Mouse (Mus musculus): Measurements from ENCODE around the gene Dapk2. TPM values are rescaled to one million over a fixed set of nuclear protein-coding genes. Genes with fewer than 3 reads are reported as not detected.

Gene Dapk2
- polyA plus RNA-seq, 1 experiment from 2014 or later, result 5.3 TPM

- Histone ChIP-seq H3K27me3 (replicated peaks; ENCODE audit: low read depth, poor library complexity, severe bottlenecking) (no peaks in the 10 kb centered on the region), H3K27ac (replicated peaks) (no peak overlapping the region)
- WGBS, result 69% methylated on average over 5 of the region's 5 CpGs
These were observed 67.9 kb downstream of the Dapk2 start for GRCm38 (mm10) chr9:66225737-66226485.

DNA sequence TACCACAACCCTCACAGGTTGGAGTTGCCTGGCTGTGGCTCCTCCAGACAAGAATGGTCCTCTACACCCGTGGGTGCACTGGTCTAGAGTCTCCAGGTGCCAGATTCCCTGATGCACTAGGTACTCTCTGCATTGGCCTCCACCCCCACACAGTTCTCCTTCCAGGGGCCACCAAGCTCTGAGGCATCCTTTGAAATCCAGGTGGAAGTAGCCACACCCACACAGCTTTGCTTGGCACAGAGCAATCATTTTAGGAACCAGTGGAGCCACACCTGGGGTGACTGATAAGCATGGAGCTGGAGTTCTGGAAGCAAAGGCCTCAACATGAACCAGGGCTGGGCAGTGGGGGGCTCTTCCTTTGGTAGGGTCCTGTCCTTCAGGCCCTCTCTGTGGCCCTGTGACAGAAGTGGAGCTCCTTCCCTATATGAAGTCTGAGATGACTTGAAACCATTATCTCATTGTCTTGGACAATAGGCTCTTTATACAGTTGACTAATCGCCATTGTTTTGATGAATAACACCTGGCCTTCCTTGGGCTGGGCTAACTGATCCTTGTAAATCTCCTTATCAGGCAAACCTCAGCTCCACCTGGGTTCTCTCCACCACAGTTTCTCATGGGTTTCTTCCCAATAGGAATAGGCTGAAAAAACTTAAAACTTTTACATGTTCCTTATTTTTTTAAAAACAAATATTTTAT is 70.6 kb downstream of the Dapk2 start:
- Histone ChIP-seq H3K27me3 (replicated peaks; ENCODE audit: low read depth, poor library complexity, severe bottlenecking) (no peaks in the 10 kb centered on the region), H3K9me3 (no peaks in the 10 kb centered on the region), H3K4me1 (no peaks in the 10 kb centered on the region), H3K4me3 (no peak overlapping the region), H3K36me3 (replicated peaks) (no peaks in the 10 kb centered on the region), H3K27ac (replicated peaks) (no peak overlapping the region)
- WGBS, result 60% methylated on average over 2 of the region's 2 CpGs
- no peak for DNase-seq (ENCODE audit: low spot score)

More at GRCm38 (mm10) chr9:66225737-66226485, 67.9 kb downstream of the Dapk2 start:
- H3K9me3 ChIP-seq, result no peaks in the 10 kb centered on the region
- no peaks in the 10 kb centered on the region for H3K36me3 ChIP-seq (replicated peaks)
- H3K4me1 ChIP-seq, result no peaks in the 10 kb centered on the region
- DNase-seq (ENCODE audit: low spot score), result no peak
- no peak overlapping the region for H3K4me3 ChIP-seq

- Histone ChIP-seq H3K27me3 (replicated peaks; ENCODE audit: low read depth, poor library complexity, severe bottlenecking) (no peaks in the 10 kb centered on the region), H3K4me3 (no peak overlapping the region), H3K4me1 (no peaks in the 10 kb centered on the region), H3K27ac (replicated peaks) (no peak overlapping the region), H3K9me3 (no peaks in the 10 kb centered on the region), H3K36me3 (replicated peaks) (no peaks in the 10 kb centered on the region)
- WGBS, result 84% methylated on average over 7 of the region's 7 CpGs
- no peak for DNase-seq (ENCODE audit: low spot score)
These were observed 73.9 kb downstream of the Dapk2 start for GRCm38 (mm10) chr9:66231820-66232479.

DNA sequence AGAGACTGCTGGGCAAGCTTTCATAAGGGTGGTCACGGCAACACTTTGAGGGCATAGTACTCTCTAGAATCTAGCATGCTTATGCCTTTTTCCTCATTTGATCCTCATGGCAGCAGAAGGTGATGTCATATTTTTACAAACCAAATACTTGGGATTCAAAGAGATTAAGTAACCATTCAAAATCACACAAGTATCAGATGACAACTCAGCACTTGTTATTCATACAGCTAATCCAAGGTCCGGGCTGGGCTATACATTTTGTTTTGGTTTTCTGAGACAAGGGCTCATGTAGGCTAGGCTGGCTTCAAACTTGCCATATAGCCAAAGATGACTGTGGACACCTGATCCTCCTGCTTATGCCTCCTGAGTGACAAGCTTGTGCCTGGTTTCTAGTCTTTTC is 78.6 kb downstream of the Dapk2 start:
- no peak overlapping the region for H3K4me3 ChIP-seq
- H3K9me3 ChIP-seq, result no peaks in the 10 kb centered on the region
- no peaks in the 10 kb centered on the region for H3K36me3 ChIP-seq (replicated peaks)
- no peaks in the 10 kb centered on the region for H3K27me3 ChIP-seq (replicated peaks; ENCODE audit: low read depth, poor library complexity, severe bottlenecking)
- H3K4me1 ChIP-seq, result peaks cover 22% of the 10 kb centered on the region
- WGBS, result 73% methylated on average over 2 of the region's 2 CpGs
- DNase-seq (ENCODE audit: low spot score), result no peak
- H3K27ac ChIP-seq (replicated peaks), result no peak overlapping the region

- H3K27me3 ChIP-seq (replicated peaks; ENCODE audit: low read depth, poor library complexity, severe bottlenecking), result no peaks in the 10 kb centered on the region
- DNase-seq (ENCODE audit: low spot score), result no peak
- H3K36me3 ChIP-seq (replicated peaks), result no peaks in the 10 kb centered on the region
- peaks cover 23% of the 10 kb centered on the region for H3K4me1 ChIP-seq
- no peaks in the 10 kb centered on the region for H3K9me3 ChIP-seq
- 81% methylated on average over 1 of the region's 1 CpGs for WGBS
- no peak overlapping the region for H3K27ac ChIP-seq (replicated peaks)
- no peak overlapping the region for H3K4me3 ChIP-seq
These were observed 79.7 kb downstream of the Dapk2 start for GRCm38 (mm10) chr9:66237742-66238141.

- Histone ChIP-seq H3K36me3 (replicated peaks) (no peaks in the 10 kb centered on the region), H3K27me3 (replicated peaks; ENCODE audit: low read depth, poor library complexity, severe bottlenecking) (no peaks in the 10 kb centered on the region), H3K27ac (replicated peaks) (no peak overlapping the region), H3K9me3 (no peaks in the 10 kb centered on the region), H3K4me3 (no peak overlapping the region), H3K4me1 (peaks cover 28% of the 10 kb centered on the region)
- 63% methylated on average over 7 of the region's 7 CpGs for WGBS
- no peak for DNase-seq (ENCODE audit: low spot score)
These were observed 81.2 kb downstream of the Dapk2 start for GRCm38 (mm10) chr9:66239173-66239572.

DNA sequence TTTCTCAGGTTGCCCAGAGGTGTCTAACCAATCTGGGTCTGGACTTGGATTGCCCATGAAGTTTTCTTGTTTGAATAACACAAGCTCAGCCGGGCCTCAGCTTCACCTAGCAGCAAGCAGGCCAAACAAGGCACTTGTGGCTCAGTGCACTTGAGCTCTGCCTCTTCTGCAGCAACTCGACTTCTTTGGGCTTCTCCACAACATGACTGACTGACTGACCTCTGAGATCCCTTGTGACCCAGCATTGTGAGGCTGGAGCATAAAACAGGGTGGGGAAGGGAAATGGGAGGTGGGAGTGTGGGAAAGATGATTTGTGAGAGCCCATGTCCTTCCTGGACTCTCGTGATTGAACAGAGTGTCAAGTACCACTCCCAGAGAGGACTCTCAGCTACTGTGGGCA is 81.7 kb downstream of the Dapk2 start:
- Histone ChIP-seq H3K4me1 (peaks cover 28% of the 10 kb centered on the region), H3K9me3 (no peaks in the 10 kb centered on the region), H3K27ac (replicated peaks) (no peak overlapping the region), H3K27me3 (replicated peaks; ENCODE audit: low read depth, poor library complexity, severe bottlenecking) (no peaks in the 10 kb centered on the region), H3K36me3 (replicated peaks) (no peaks in the 10 kb centered on the region), H3K4me3 (no peak overlapping the region)
- WGBS, result 76% methylated on average over 3 of the region's 3 CpGs
- no peak for DNase-seq (ENCODE audit: low spot score)

DNA sequence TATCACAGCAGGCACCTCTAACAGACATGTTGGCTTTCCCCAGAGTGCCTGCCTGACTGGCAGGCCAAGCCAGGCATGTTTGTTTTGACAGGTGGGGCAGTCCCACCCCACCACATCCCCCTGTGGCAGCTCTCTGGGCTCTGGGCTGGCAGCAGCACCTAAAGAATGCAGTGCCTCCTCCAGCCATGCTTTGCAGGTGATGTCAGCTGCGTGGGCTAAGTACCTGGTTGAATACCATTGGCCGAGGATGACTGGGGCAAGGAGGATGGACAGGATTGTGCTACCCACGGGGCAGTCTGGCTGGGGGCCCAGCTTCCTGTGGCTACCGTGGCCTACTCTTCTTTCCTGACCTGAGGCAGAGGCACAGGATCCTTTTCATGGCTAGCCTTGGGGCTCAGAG is 82.5 kb downstream of the Dapk2 start:
- H3K27ac ChIP-seq (replicated peaks), result peak overlapping the region; percentile 54
- DNase-seq (ENCODE audit: low spot score), result no peak
- no peaks in the 10 kb centered on the region for H3K9me3 ChIP-seq
- 40% methylated on average over 4 of the region's 4 CpGs for WGBS
- H3K27me3 ChIP-seq (replicated peaks; ENCODE audit: low read depth, poor library complexity, severe bottlenecking), result no peaks in the 10 kb centered on the region
- peaks cover 30% of the 10 kb centered on the region for H3K4me1 ChIP-seq
- H3K4me3 ChIP-seq, result no peak overlapping the region
- no peaks in the 10 kb centered on the region for H3K36me3 ChIP-seq (replicated peaks)

GRCm38 (mm10) chr9:66240991-66241390 is 83.0 kb downstream of the Dapk2 start:
- no peaks in the 10 kb centered on the region for H3K9me3 ChIP-seq
- DNase-seq (ENCODE audit: low spot score), result peak; percentile 37
- H3K36me3 ChIP-seq (replicated peaks), result no peaks in the 10 kb centered on the region
- WGBS, result 45% methylated on average over 3 of the region's 3 CpGs
- H3K27me3 ChIP-seq (replicated peaks; ENCODE audit: low read depth, poor library complexity, severe bottlenecking), result no peaks in the 10 kb centered on the region
- 0 out of 2 replicates have a peak overlapping the region, but pooled peaks have one; percentile 54 for H3K27ac ChIP-seq (replicated peaks)
- no peak overlapping the region for H3K4me3 ChIP-seq
- peaks cover 35% of the 10 kb centered on the region for H3K4me1 ChIP-seq

DNA sequence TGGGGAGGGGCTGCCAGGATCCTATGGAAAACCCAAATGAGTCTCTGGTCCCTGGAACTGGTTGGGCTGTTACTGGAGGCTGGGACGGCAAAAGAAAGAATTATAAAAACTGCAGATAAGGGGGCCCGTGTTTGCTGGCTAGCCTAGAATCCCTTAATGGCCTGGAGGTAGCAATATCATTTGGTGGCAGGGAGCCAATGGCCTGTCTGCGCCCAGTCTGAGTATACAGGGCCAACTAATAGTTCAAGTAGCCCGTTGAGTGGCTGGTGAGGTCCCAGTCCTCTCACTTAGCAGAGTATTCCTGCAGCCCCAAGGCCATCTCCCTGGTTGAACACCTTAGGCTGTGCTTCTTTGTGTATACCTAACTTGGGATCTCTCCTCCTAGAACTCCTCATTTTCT is 83.7 kb downstream of the Dapk2 start:
- WGBS, result 92% methylated on average over 4 of the region's 4 CpGs
- H3K4me3 ChIP-seq, result no peak overlapping the region

DNA sequence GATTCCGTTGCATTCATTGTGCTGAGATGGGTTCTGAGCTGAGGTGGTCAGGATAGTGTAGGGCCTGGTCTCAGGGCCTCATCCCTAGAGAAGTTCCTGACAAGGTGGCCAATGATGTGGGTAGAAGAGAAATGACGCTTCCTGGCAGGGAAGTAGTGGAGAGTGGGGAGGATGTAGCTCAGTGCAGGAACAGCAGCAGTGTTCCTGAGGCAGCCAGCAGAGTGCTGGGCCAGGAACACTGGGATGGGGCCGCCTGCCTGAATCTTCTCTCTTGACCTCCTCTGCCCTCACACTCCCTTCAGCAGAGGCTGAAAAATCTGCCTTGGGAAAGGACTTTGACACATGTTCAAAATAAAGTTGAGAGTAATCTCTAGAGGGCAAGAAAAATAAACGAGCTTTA is 85.2 kb downstream of the Dapk2 start:
- no peaks in the 10 kb centered on the region for H3K9me3 ChIP-seq
- no peak overlapping the region for H3K4me3 ChIP-seq
- no peak for DNase-seq (ENCODE audit: low spot score)
- no peaks in the 10 kb centered on the region for H3K36me3 ChIP-seq (replicated peaks)
- H3K4me1 ChIP-seq, result peaks cover 34% of the 10 kb centered on the region
- H3K27me3 ChIP-seq (replicated peaks; ENCODE audit: low read depth, poor library complexity, severe bottlenecking), result no peaks in the 10 kb centered on the region
- no peak overlapping the region; the same call in 1 of the 2 replicates for H3K27ac ChIP-seq (replicated peaks)
- 59% methylated on average over 4 of the region's 4 CpGs for WGBS

More for the DNA sequence above, 83.7 kb downstream of the Dapk2 start:
- Histone ChIP-seq H3K36me3 (replicated peaks) (no peaks in the 10 kb centered on the region), H3K4me1 (peaks cover 37% of the 10 kb centered on the region), H3K27me3 (replicated peaks; ENCODE audit: low read depth, poor library complexity, severe bottlenecking) (no peaks in the 10 kb centered on the region), H3K27ac (replicated peaks) (no peak overlapping the region), H3K9me3 (no peaks in the 10 kb centered on the region)
- no peak for DNase-seq (ENCODE audit: low spot score)

DNA sequence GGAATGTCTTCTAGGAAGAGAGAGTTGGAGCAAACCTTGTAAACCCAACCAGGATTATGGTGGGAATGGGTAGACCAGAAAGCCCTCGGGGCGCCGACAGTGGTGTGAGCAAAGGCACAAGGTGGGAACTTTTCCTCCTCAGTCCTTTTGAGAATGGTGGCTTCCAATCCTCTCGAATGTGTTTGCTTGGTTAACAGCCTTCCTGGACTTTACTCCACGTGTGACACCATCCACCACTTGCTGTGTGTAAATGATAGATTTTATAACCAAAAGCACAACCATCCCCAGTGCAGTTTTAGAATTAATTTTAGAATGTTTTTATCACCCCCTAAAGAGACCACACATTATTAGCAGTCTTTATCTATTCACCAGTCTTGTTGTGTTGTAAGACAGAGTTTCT is 86.1 kb downstream of the Dapk2 start:
- Histone ChIP-seq H3K4me1 (peaks cover 32% of the 10 kb centered on the region), H3K27ac (replicated peaks) (no peak overlapping the region), H3K36me3 (replicated peaks) (no peaks in the 10 kb centered on the region), H3K4me3 (no peak overlapping the region), H3K9me3 (no peaks in the 10 kb centered on the region), H3K27me3 (replicated peaks; ENCODE audit: low read depth, poor library complexity, severe bottlenecking) (no peaks in the 10 kb centered on the region)
- WGBS, result 92% methylated on average over 5 of the region's 5 CpGs
- DNase-seq (ENCODE audit: low spot score), result no peak

Data from embryonic facial prominence, embryonic 10.5 days (tissue).